23 mouse cellular contexts compared by ENCODE assay signal in the genomic region with DNA sequence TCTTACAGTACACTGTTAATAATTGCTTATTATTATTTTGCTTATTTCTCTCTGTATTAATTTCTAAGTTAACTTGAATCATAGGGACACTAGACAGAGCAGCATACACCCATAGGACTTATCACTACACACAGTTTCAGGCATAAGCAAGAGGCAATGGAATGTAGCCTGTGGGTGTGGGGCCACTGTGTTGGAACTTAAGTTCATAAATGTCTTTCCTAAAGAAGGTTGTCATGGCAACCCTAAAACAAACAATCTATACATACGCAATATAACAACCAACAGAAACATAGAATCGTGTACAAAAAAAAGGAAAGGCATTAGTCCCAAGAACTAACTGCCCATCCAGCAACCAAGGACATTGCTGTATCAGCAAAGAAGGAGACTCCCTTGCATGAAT.
A peak's percentile ranks its signal among the peaks of the same experiment; 100 is the strongest.
DNase-seq lines count a peak whose midpoint lies in the region; ATAC-seq and TF ChIP-seq lines count a peak whose summit lies in the region.
"Had no signal": no experiment of that assay in that cellular context is flagged by ENCODE, and none has a peak within 500 bp of the region (broad histone marks: within the 10 kb centered on the region; RNA-seq: fewer than 3 reads in every experiment).

No protein-coding gene starts in this region.

- no peaks in the 10 kb centered on the region for H3K9me3 ChIP-seq in kidney, embryonic 15.5 days (replicated peaks)
- no peaks in the 10 kb centered on the region for H3K9me3 ChIP-seq in lung, embryonic 14.5 days (ENCODE audit: low read depth, low read length)
- H3K9me3 ChIP-seq in intestine, embryonic 15.5 days: no peaks in the 10 kb centered on the region
- H3K9me3 ChIP-seq in stomach, embryonic 15.5 days: no peaks in the 10 kb centered on the region
- H3K9me3 ChIP-seq: embryonic facial prominence, embryonic 12.5 days; forebrain, embryonic 13.5 days; hindbrain, embryonic 13.5 days had no signal

- no peak overlapping the region for H3K27ac ChIP-seq in kidney, embryonic 15.5 days
- H3K27ac ChIP-seq in lung, embryonic 14.5 days (ENCODE audit: low read depth): no peak overlapping the region
- no peak overlapping the region for H3K27ac ChIP-seq in intestine, embryonic 15.5 days
- no peak overlapping the region for H3K27ac ChIP-seq in stomach, embryonic 15.5 days
- H3K27ac ChIP-seq: embryonic facial prominence, embryonic 12.5 days; forebrain, embryonic 13.5 days; hindbrain, embryonic 13.5 days; left cerebral cortex, adult 2 months had no signal

- H3K36me3 ChIP-seq in kidney, embryonic 15.5 days: peaks cover 5% of the 10 kb centered on the region; the same call in 1 of the 2 replicates
- no peaks in the 10 kb centered on the region for H3K36me3 ChIP-seq in lung, embryonic 14.5 days (ENCODE audit: insufficient read depth)
- no peaks in the 10 kb centered on the region for H3K36me3 ChIP-seq in intestine, embryonic 15.5 days
- no peaks in the 10 kb centered on the region for H3K36me3 ChIP-seq in stomach, embryonic 15.5 days
- H3K36me3 ChIP-seq: embryonic facial prominence, embryonic 12.5 days; hindbrain, embryonic 13.5 days had no signal

- 58% methylated on average over 2 of the region's 2 CpGs for WGBS in kidney, embryonic 15.5 days
- 36% methylated on average over 2 of the region's 2 CpGs for WGBS in lung, embryonic 14.5 days
- 33% methylated on average over 2 of the region's 2 CpGs for WGBS in intestine, embryonic 15.5 days
- 49% methylated on average over 2 of the region's 2 CpGs for WGBS in stomach, embryonic 15.5 days

- no peaks in the 10 kb centered on the region for H3K27me3 ChIP-seq in kidney, embryonic 15.5 days
- H3K27me3 ChIP-seq in lung, embryonic 14.5 days (ENCODE audit: insufficient read depth, low read length): no peaks in the 10 kb centered on the region
- no peaks in the 10 kb centered on the region for H3K27me3 ChIP-seq in intestine, embryonic 15.5 days (replicated peaks)
- H3K27me3 ChIP-seq in stomach, embryonic 15.5 days (replicated peaks): no peaks in the 10 kb centered on the region
- H3K27me3 ChIP-seq: embryonic facial prominence, embryonic 12.5 days; forebrain, embryonic 13.5 days; hindbrain, embryonic 13.5 days had no signal

- ATAC-seq in kidney, embryonic 15.5 days (replicated peaks; ENCODE audit: low FRiP score): 0 out of 2 replicates have a peak, but pooled peaks have one; percentile 56
- ATAC-seq in lung, embryonic 14.5 days (ENCODE audit: insufficient read depth): peak; percentile 56; the same call in 1 of the 2 replicates
- peak; percentile 71; the same call in 1 of the 2 replicates for ATAC-seq in intestine, embryonic 15.5 days
- peak; percentile 68; the same call in 1 of the 2 replicates for ATAC-seq in stomach, embryonic 15.5 days (ENCODE audit: insufficient read depth, low FRiP score, low read depth)
- ATAC-seq: forebrain, embryonic 13.5 days; inflammation-experienced regulatory T-cells, adult 6 months had no signal

- TF ChIP-seq CTCF in lung, embryonic 14.5 days (IDR thresholded peaks at IDR 0.05; ENCODE audit: low read depth): no peak

- no peak overlapping the region for H3K4me3 ChIP-seq in kidney, embryonic 15.5 days (replicated peaks)
- no peak overlapping the region for H3K4me3 ChIP-seq in lung, embryonic 14.5 days (ENCODE audit: low read depth, low read length)
- no peak overlapping the region for H3K4me3 ChIP-seq in intestine, embryonic 15.5 days (replicated peaks)
- no peak overlapping the region for H3K4me3 ChIP-seq in stomach, embryonic 15.5 days (replicated peaks)
- H3K4me3 ChIP-seq: embryonic facial prominence, embryonic 12.5 days; erythroblast, embryonic 14.5 days; forebrain, embryonic 13.5 days; hindbrain, embryonic 13.5 days; left cerebral cortex, adult 2 months; myocyte had no signal

- DNase-seq in kidney, postnatal 14 days: no peak
- peak; percentile 63 for DNase-seq in lung, embryonic 14.5 days
- DNase-seq in lung, postnatal 4 days: no peak
- DNase-seq in MN1 (ENCODE audit: low spot score): no peak
- DNase-seq in right cerebral cortex, adult 18-20 months: no peak
- DNase-seq: adrenal gland, adult 2 months; cerebellum, adult 9-10 months; gastrocnemius, postnatal 10 days; kidney, postnatal 10 days; layer of hippocampus, adult 9-11 months; midbrain, embryonic 14.5 days; thymus, adult 18-20 months; thymus, postnatal 4 days had no signal

- H3K9ac ChIP-seq in kidney, embryonic 15.5 days: no peak overlapping the region
- no peak overlapping the region for H3K9ac ChIP-seq in lung, embryonic 14.5 days
- H3K9ac ChIP-seq in intestine, embryonic 15.5 days: no peak overlapping the region
- H3K9ac ChIP-seq in stomach, embryonic 15.5 days: no peak overlapping the region
- H3K9ac ChIP-seq: embryonic facial prominence, embryonic 12.5 days; forebrain, embryonic 13.5 days; hindbrain, embryonic 13.5 days had no signal

- H3K4me1 ChIP-seq in kidney, embryonic 15.5 days: peaks cover under 1% of the 10 kb centered on the region; the same call in 1 of the 2 replicates
- H3K4me1 ChIP-seq in lung, embryonic 14.5 days (ENCODE audit: insufficient read depth): no peaks in the 10 kb centered on the region
- 0 out of 2 replicates have a peak, but pooled peaks cover under 1% of the 10 kb centered on the region for H3K4me1 ChIP-seq in intestine, embryonic 15.5 days (replicated peaks)
- H3K4me1 ChIP-seq in stomach, embryonic 15.5 days: no peaks in the 10 kb centered on the region

- no peak overlapping the region for H3K4me2 ChIP-seq in kidney, embryonic 15.5 days
- H3K4me2 ChIP-seq in lung, embryonic 14.5 days: no peak overlapping the region
- H3K4me2 ChIP-seq in intestine, embryonic 15.5 days (replicated peaks): no peak overlapping the region
- no peak overlapping the region for H3K4me2 ChIP-seq in stomach, embryonic 15.5 days
- H3K4me2 ChIP-seq: embryonic facial prominence, embryonic 12.5 days; forebrain, embryonic 13.5 days; hindbrain, embryonic 13.5 days had no signal
